ENCODE assay signal across 9 mouse cellular contexts in the genomic region with DNA sequence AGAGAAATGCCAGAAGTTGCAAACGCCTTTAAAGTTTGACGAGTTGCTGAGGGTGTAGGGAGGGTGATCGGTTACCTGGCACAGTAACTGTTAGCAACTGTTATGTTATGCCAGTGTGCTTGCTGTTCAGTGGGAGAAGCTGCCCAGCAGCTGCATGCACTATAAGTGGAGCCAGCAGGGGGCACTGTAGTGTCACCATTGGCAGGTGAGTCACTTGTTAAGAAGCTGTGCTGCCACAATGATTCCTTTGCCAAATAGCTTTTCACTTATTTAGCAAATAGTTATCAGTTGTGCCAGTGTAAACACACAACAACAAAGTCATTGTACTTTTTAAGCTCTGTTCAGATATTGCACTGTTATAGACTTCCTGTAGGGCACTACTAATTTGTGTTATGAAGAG.
DNase-seq lines count a peak whose midpoint lies in the region; ATAC-seq and TF ChIP-seq lines count a peak whose summit lies in the region.
"Had no signal": no experiment of that assay in that cellular context is flagged by ENCODE, and none has a peak within 500 bp of the region (broad histone marks: within the 10 kb centered on the region; RNA-seq: fewer than 3 reads in every experiment).

No protein-coding gene starts in this region.

- no peaks in the 10 kb centered on the region; a peak in 1 of 4 replicates for H3K4me1 ChIP-seq in ES-E14 (ENCODE audit: control insufficient read depth in 2 of 2, insufficient read depth in 2 of 2, low read length in 2 of 2, poor library complexity in 1 of 2)
- peaks cover 5% of the 10 kb centered on the region; the same call in 1 of the 2 replicates for H3K4me1 ChIP-seq in forebrain, embryonic 15.5 days
- peaks cover 10% of the 10 kb centered on the region for H3K4me1 ChIP-seq in hindbrain, embryonic 10.5 days (replicated peaks)
- H3K4me1 ChIP-seq: limb, embryonic 15.5 days had no signal

- no peak overlapping the region for H3K27ac ChIP-seq in ES-E14 (ENCODE audit: insufficient read depth, low read depth, low read length, poor library complexity, severe bottlenecking)
- no peak overlapping the region for H3K27ac ChIP-seq in forebrain, embryonic 15.5 days (replicated peaks)
- no peak overlapping the region for H3K27ac ChIP-seq in hindbrain, embryonic 10.5 days
- H3K27ac ChIP-seq: limb, embryonic 15.5 days had no signal

- ATAC-seq in cerebellum, adult (ENCODE audit: insufficient number of reproducible peaks, low FRiP score, low TSS enrichment), result peak; percentile 81
- ATAC-seq in forebrain, embryonic 15.5 days (replicated peaks), result peak; percentile 46

- no peak overlapping the region for H3K4me3 ChIP-seq in ES-E14 (ENCODE audit: insufficient read depth in 1 of 2, low read depth in 1 of 2, low read length in 2 of 2, poor library complexity in 1 of 2, severe bottlenecking in 1 of 2)
- no peak overlapping the region for H3K4me3 ChIP-seq in forebrain, embryonic 15.5 days
- H3K4me3 ChIP-seq in hindbrain, embryonic 10.5 days, result no peak overlapping the region
- H3K4me3 ChIP-seq: limb, embryonic 15.5 days had no signal

- H3K27me3 ChIP-seq in forebrain, embryonic 15.5 days, result no peaks in the 10 kb centered on the region
- H3K27me3 ChIP-seq in hindbrain, embryonic 10.5 days (ENCODE audit: insufficient read depth, poor library complexity, severe bottlenecking), result no peaks in the 10 kb centered on the region
- H3K27me3 ChIP-seq: limb, embryonic 15.5 days had no signal

- H3K9me3 ChIP-seq in ES-E14 (ENCODE audit: control insufficient read depth, insufficient read depth, low read depth, low read length), result no peaks in the 10 kb centered on the region
- H3K9me3 ChIP-seq in forebrain, embryonic 15.5 days, result no peaks in the 10 kb centered on the region
- no peaks in the 10 kb centered on the region for H3K9me3 ChIP-seq in hindbrain, embryonic 10.5 days
- H3K9me3 ChIP-seq: limb, embryonic 15.5 days had no signal

- no peak overlapping the region for H3K4me2 ChIP-seq in forebrain, embryonic 15.5 days (replicated peaks)
- H3K4me2 ChIP-seq: limb, embryonic 15.5 days had no signal

- no peak overlapping the region for H3K9ac ChIP-seq in ES-E14 (ENCODE audit: insufficient read depth, low read depth, low read length, poor library complexity, severe bottlenecking)
- H3K9ac ChIP-seq in forebrain, embryonic 15.5 days (replicated peaks), result no peak overlapping the region
- H3K9ac ChIP-seq: limb, embryonic 15.5 days had no signal

- no peaks in the 10 kb centered on the region for H3K36me3 ChIP-seq in ES-E14 (ENCODE audit: control insufficient read depth, insufficient read depth, low read length, poor library complexity, severe bottlenecking)
- no peaks in the 10 kb centered on the region for H3K36me3 ChIP-seq in forebrain, embryonic 15.5 days
- H3K36me3 ChIP-seq in hindbrain, embryonic 10.5 days, result no peaks in the 10 kb centered on the region
- H3K36me3 ChIP-seq: limb, embryonic 15.5 days had no signal

- in situ Hi-C loops in ES-E14 (cut with MboI; ENCODE audit: low sequenced_read_pairs in 2 of 2, unreplicated experiment in 2 of 2), result no loop called here

- peak; percentile 76 for DNase-seq in ES-E14 (ENCODE audit: low read depth, low spot score)
- peak; percentile 86 for DNase-seq in hindbrain, embryonic 10.5 days (ENCODE audit: low spot score)
- DNase-seq in layer of hippocampus, adult 9-11 months, result peak; percentile 82
- peak; percentile 92 for DNase-seq in lung, postnatal 10 days
- DNase-seq in ovary, postnatal 36 days (ENCODE audit: low spot score), result peak; percentile 89
- DNase-seq in thymus, postnatal 25 days, result peak; percentile 90

- 23% methylated on average over 3 of the region's 3 CpGs for WGBS in forebrain, embryonic 15.5 days
- WGBS in hindbrain, embryonic 10.5 days, result 33% methylated on average over 3 of the region's 3 CpGs

TF ChIP-seq in ES-E14, 5 proteins besides CTCF, POLR2A, EP300 and RAD21:
- no peak for TF ChIP-seq MAFK (IDR thresholded peaks at IDR 0.05; ENCODE audit: insufficient read depth, low read depth, low read length)
- peak; percentile 83; the same call in 1 of the 2 replicates for TF ChIP-seq ZC3H11A (IDR thresholded peaks at IDR 0.05; ENCODE audit: borderline replicate concordance, low read depth, low read length)
- TF ChIP-seq ZNF384 (IDR thresholded peaks at IDR 0.05; ENCODE audit: low read depth, low read length), result no peak
